Mouse (Mus musculus): ENCODE measurements at regions not wholly inside any gene's neighbourhood (a gene's known extent, or its start where the extent isn't known, plus 50 kb on each side); places are given as distances from the start of the nearest gene placed in this dataset.
"Not testable (repeated sequence)": the region's sequence is repeated elsewhere in the genome, so short reads cannot be mapped to it uniquely, and the experiment has no call there.

GRCm38 (mm10) chr13:111860931-111861330 is 52.1 kb upstream of the Map3k1 start:
- no peak for DNase-seq (ENCODE audit: low spot score)

- DNase-seq (ENCODE audit: low spot score) = peak; percentile 19
These were observed 53.5 kb upstream of the Map3k1 start for GRCm38 (mm10) chr13:111862316-111862715.

GRCm38 (mm10) chr13:111865956-111866355 is 57.2 kb upstream of the Map3k1 start:
- no peak for DNase-seq (ENCODE audit: low spot score)

- no peak for DNase-seq (ENCODE audit: low spot score)
These were observed 58.5 kb upstream of the Map3k1 start for GRCm38 (mm10) chr13:111867261-111867660.

GRCm38 (mm10) chr13:111867763-111868725 is 59.3 kb upstream of the Map3k1 start:
- DNase-seq (ENCODE audit: low spot score) = peak; percentile 80

- DNase-seq (ENCODE audit: low spot score) = peak; percentile 26
These were observed 60.2 kb upstream of the Map3k1 start for GRCm38 (mm10) chr13:111868947-111869346.

GRCm38 (mm10) chr13:111869771-111870437 is 61.1 kb upstream of the Map3k1 start:
- peak; percentile 6 for DNase-seq (ENCODE audit: low spot score)

GRCm38 (mm10) chr13:111870505-111870904 is 61.7 kb upstream of the Map3k1 start:
- DNase-seq (ENCODE audit: low spot score) = no peak

- no peak for DNase-seq (ENCODE audit: low spot score)
These were observed 63.0 kb upstream of the Map3k1 start for GRCm38 (mm10) chr13:111871672-111872410.

- no peak for DNase-seq (ENCODE audit: low spot score)
These were observed 65.5 kb upstream of the Map3k1 start for GRCm38 (mm10) chr13:111874330-111874729.

GRCm38 (mm10) chr13:111876404-111876803 is 67.6 kb upstream of the Map3k1 start:
- DNase-seq (ENCODE audit: low spot score) = no peak

- no peak for DNase-seq (ENCODE audit: low spot score)
These were observed 68.1 kb upstream of the Map3k1 start for GRCm38 (mm10) chr13:111876847-111877246.

GRCm38 (mm10) chr13:111883768-111884566 is 75.2 kb upstream of the Map3k1 start:
- not testable (repeated sequence) for DNase-seq (ENCODE audit: low spot score)

GRCm38 (mm10) chr13:111890792-111891191 is 82.0 kb upstream of the Map3k1 start:
- DNase-seq (ENCODE audit: low spot score) = no peak

- DNase-seq (ENCODE audit: low spot score) = no peak
These were observed 83.3 kb upstream of the Map3k1 start for GRCm38 (mm10) chr13:111892141-111892540.

- DNase-seq (ENCODE audit: low spot score) = peak; percentile 58
These were observed 84.5 kb upstream of the Map3k1 start for GRCm38 (mm10) chr13:111893221-111893713.

- no peak for DNase-seq (ENCODE audit: low spot score)
These were observed 86.1 kb upstream of the Map3k1 start for GRCm38 (mm10) chr13:111894804-111895478.

GRCm38 (mm10) chr13:111896279-111896678 is 87.5 kb upstream of the Map3k1 start:
- DNase-seq (ENCODE audit: low spot score) = no peak

- no peak for DNase-seq (ENCODE audit: low spot score)
These were observed 94.6 kb upstream of the Map3k1 start for GRCm38 (mm10) chr13:111903361-111903760.

- DNase-seq (ENCODE audit: low spot score) = no peak
These were observed 95.1 kb upstream of the Map3k1 start for GRCm38 (mm10) chr13:111903931-111904330.

Data from embryo, embryonic 10.5 days (tissue).